Mouse (Mus musculus): ENCODE data around the gene Wdr1. TPM values are rescaled to one million over a fixed set of nuclear protein-coding genes. Genes with fewer than 3 reads are reported as not detected.

The Wdr1 gene
- polyA plus RNA-seq, 1 experiment = 92.0 TPM

GRCm38 (mm10) chr5:38500043-38500442, 63.0 kb downstream of the Wdr1 start:
- Histone ChIP-seq H3K36me3 (replicated peaks; ENCODE audit: low read length) (no peaks in the 10 kb centered on the region), H3K27me3 (replicated peaks) (peaks cover 8% of the 10 kb centered on the region), H3K4me1 (peaks cover 48% of the 10 kb centered on the region), H3K9me3 (peaks cover 11% of the 10 kb centered on the region), H3K4me3 (replicated peaks) (peak overlapping the region; percentile 57)
- TF ChIP-seq GATA1 (IDR thresholded peaks at IDR 0.05; ENCODE audit: borderline replicate concordance, low read length) = no peak
- TF ChIP-seq FLI1 (IDR thresholded peaks at IDR 0.05; ENCODE audit: low read length) = no peak

- TF ChIP-seq FLI1 (IDR thresholded peaks at IDR 0.05; ENCODE audit: low read length) = no peak
- no peak for TF ChIP-seq GATA1 (IDR thresholded peaks at IDR 0.05; ENCODE audit: borderline replicate concordance, low read length)
- Histone ChIP-seq H3K4me3 (replicated peaks) (no peak overlapping the region), H3K36me3 (replicated peaks; ENCODE audit: low read length) (no peaks in the 10 kb centered on the region), H3K27me3 (replicated peaks) (peaks cover 8% of the 10 kb centered on the region), H3K4me1 (peaks cover 41% of the 10 kb centered on the region), H3K9me3 (peaks cover 15% of the 10 kb centered on the region)
These were observed 63.7 kb downstream of the Wdr1 start for GRCm38 (mm10) chr5:38499316-38499811.

GRCm38 (mm10) chr5:38498479-38498878, 64.5 kb downstream of the Wdr1 start:
- TF ChIP-seq GATA1 (IDR thresholded peaks at IDR 0.05; ENCODE audit: borderline replicate concordance, low read length) = no peak
- no peak for TF ChIP-seq FLI1 (IDR thresholded peaks at IDR 0.05; ENCODE audit: low read length)
- peaks cover 43% of the 10 kb centered on the region for H3K4me1 ChIP-seq

GRCm38 (mm10) chr5:38496491-38497057, 66.4 kb downstream of the Wdr1 start:
- no peaks in the 10 kb centered on the region for H3K36me3 ChIP-seq (replicated peaks; ENCODE audit: low read length)
- no peak for TF ChIP-seq FLI1 (IDR thresholded peaks at IDR 0.05; ENCODE audit: low read length)
- TF ChIP-seq GATA1 (IDR thresholded peaks at IDR 0.05; ENCODE audit: borderline replicate concordance, low read length) = no peak
- H3K9me3 ChIP-seq = peaks cover 31% of the 10 kb centered on the region
- no peak overlapping the region for H3K4me3 ChIP-seq (replicated peaks)
- H3K27me3 ChIP-seq (replicated peaks) = peaks cover 15% of the 10 kb centered on the region
- peaks cover 26% of the 10 kb centered on the region for H3K4me1 ChIP-seq

More at GRCm38 (mm10) chr5:38498479-38498878, 64.5 kb downstream of the Wdr1 start:
- Histone ChIP-seq H3K9me3 (peaks cover 24% of the 10 kb centered on the region), H3K36me3 (replicated peaks; ENCODE audit: low read length) (no peaks in the 10 kb centered on the region), H3K4me3 (replicated peaks) (no peak overlapping the region), H3K27me3 (replicated peaks) (peaks cover 8% of the 10 kb centered on the region)

GRCm38 (mm10) chr5:38493890-38494289, 69.1 kb downstream of the Wdr1 start:
- Histone ChIP-seq H3K4me1 (peaks cover 16% of the 10 kb centered on the region), H3K27me3 (replicated peaks) (peaks cover 23% of the 10 kb centered on the region), H3K36me3 (replicated peaks; ENCODE audit: low read length) (no peaks in the 10 kb centered on the region), H3K4me3 (replicated peaks) (no peak overlapping the region), H3K9me3 (peaks cover 31% of the 10 kb centered on the region)
- TF ChIP-seq FLI1 (IDR thresholded peaks at IDR 0.05; ENCODE audit: low read length) = no peak
- TF ChIP-seq GATA1 (IDR thresholded peaks at IDR 0.05; ENCODE audit: borderline replicate concordance, low read length) = no peak

- Histone ChIP-seq H3K9me3 (peaks cover 31% of the 10 kb centered on the region), H3K27me3 (replicated peaks) (peaks cover 30% of the 10 kb centered on the region), H3K36me3 (replicated peaks; ENCODE audit: low read length) (no peaks in the 10 kb centered on the region), H3K4me1 (peaks cover 14% of the 10 kb centered on the region), H3K4me3 (replicated peaks) (no peak overlapping the region)
- no peak for TF ChIP-seq GATA1 (IDR thresholded peaks at IDR 0.05; ENCODE audit: borderline replicate concordance, low read length)
These were observed 71.3 kb downstream of the Wdr1 start for GRCm38 (mm10) chr5:38491763-38492162.

GRCm38 (mm10) chr5:38489739-38490138, 73.3 kb downstream of the Wdr1 start:
- Histone ChIP-seq H3K27me3 (replicated peaks) (peaks cover 29% of the 10 kb centered on the region), H3K9me3 (peaks cover 19% of the 10 kb centered on the region), H3K36me3 (replicated peaks; ENCODE audit: low read length) (no peaks in the 10 kb centered on the region), H3K4me3 (replicated peaks) (no peak overlapping the region), H3K4me1 (peaks cover 19% of the 10 kb centered on the region)
- TF ChIP-seq GATA1 (IDR thresholded peaks at IDR 0.05; ENCODE audit: borderline replicate concordance, low read length) = no peak
- no peak for TF ChIP-seq FLI1 (IDR thresholded peaks at IDR 0.05; ENCODE audit: low read length)

GRCm38 (mm10) chr5:38488673-38489615, 74.1 kb downstream of the Wdr1 start:
- peaks cover 14% of the 10 kb centered on the region for H3K9me3 ChIP-seq
- TF ChIP-seq FLI1 (IDR thresholded peaks at IDR 0.05; ENCODE audit: low read length) (no peak), GATA1 (IDR thresholded peaks at IDR 0.05; ENCODE audit: borderline replicate concordance, low read length) (no peak)
- H3K27me3 ChIP-seq (replicated peaks) = peaks cover 31% of the 10 kb centered on the region
- H3K4me1 ChIP-seq = peaks cover 17% of the 10 kb centered on the region
- peak overlapping the region; percentile 14 for H3K4me3 ChIP-seq (replicated peaks)
- no peaks in the 10 kb centered on the region for H3K36me3 ChIP-seq (replicated peaks; ENCODE audit: low read length)

GRCm38 (mm10) chr5:38488026-38488425, 75.0 kb downstream of the Wdr1 start:
- TF ChIP-seq FLI1 (IDR thresholded peaks at IDR 0.05; ENCODE audit: low read length) (no peak), GATA1 (IDR thresholded peaks at IDR 0.05; ENCODE audit: borderline replicate concordance, low read length) (no peak)
- no peaks in the 10 kb centered on the region for H3K36me3 ChIP-seq (replicated peaks; ENCODE audit: low read length)
- H3K4me3 ChIP-seq (replicated peaks) = no peak overlapping the region

GRCm38 (mm10) chr5:38487247-38487646, 75.8 kb downstream of the Wdr1 start:
- Histone ChIP-seq H3K9me3 (0 out of 2 replicates have a peak, but pooled peaks cover 3% of the 10 kb centered on the region), H3K36me3 (replicated peaks; ENCODE audit: low read length) (no peaks in the 10 kb centered on the region), H3K4me1 (peaks cover 28% of the 10 kb centered on the region), H3K4me3 (replicated peaks) (no peak overlapping the region), H3K27me3 (replicated peaks) (peaks cover 32% of the 10 kb centered on the region)
- no peak for TF ChIP-seq GATA1 (IDR thresholded peaks at IDR 0.05; ENCODE audit: borderline replicate concordance, low read length)
- TF ChIP-seq FLI1 (IDR thresholded peaks at IDR 0.05; ENCODE audit: low read length) = no peak

More at GRCm38 (mm10) chr5:38488026-38488425, 75.0 kb downstream of the Wdr1 start:
- H3K9me3 ChIP-seq = 0 out of 2 replicates have a peak, but pooled peaks cover 6% of the 10 kb centered on the region
- H3K4me1 ChIP-seq = peaks cover 21% of the 10 kb centered on the region
- peaks cover 32% of the 10 kb centered on the region for H3K27me3 ChIP-seq (replicated peaks)
